Mouse (Mus musculus): ENCODE results near the gene Senp6.

- no peak for TF ChIP-seq POLR2A (IDR thresholded peaks at IDR 0.05; ENCODE audit: insufficient read depth, low read length)
- no peak for TF ChIP-seq CTCF (IDR thresholded peaks at IDR 0.05; ENCODE audit: low read depth, low read length)
- no peak for TF ChIP-seq EP300 (IDR thresholded peaks at IDR 0.05; ENCODE audit: insufficient read depth, low read depth, low read length)
Measured at GRCm38 (mm10) chr9:80089409-80089808, 22.7 kb downstream of the Senp6 start.
